8 mouse cellular contexts compared by ENCODE assay signal in the genomic region with DNA sequence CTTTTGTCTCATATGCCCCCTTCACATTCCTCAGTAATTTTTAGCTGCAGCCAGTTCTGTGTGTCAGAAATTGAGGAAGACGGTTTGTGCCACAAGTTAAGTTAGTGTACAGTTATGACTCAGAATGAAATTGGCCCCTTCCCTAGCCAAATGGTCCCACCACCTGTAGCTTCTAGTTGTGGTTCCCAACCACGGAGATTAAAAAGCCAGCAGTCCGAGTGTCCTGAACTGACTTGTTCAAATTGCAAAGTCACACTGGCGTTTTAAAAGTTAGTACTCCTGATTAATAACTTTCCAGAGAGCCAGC. TPM values are rescaled to one million over a fixed set of nuclear protein-coding genes. Genes with fewer than 3 reads are reported as not detected.
DNase-seq lines count a peak whose midpoint lies in the region; ATAC-seq and TF ChIP-seq lines count a peak whose summit lies in the region.

No protein-coding gene starts in this region.

- peak overlapping the region; percentile 100 for H3K27ac ChIP-seq in layer of hippocampus, adult 2 months
- H3K27ac ChIP-seq in hindbrain, embryonic 13.5 days = peak overlapping the region; percentile 98
- H3K27ac ChIP-seq in macrophage = peak overlapping the region; percentile 81

- no peak for TF ChIP-seq CTCF in layer of hippocampus, adult 2 months (conservative IDR thresholded peaks at IDR 0.05)

- peaks cover 16% of the 10 kb centered on the region for H3K36me3 ChIP-seq in hindbrain, embryonic 13.5 days
- H3K36me3 ChIP-seq in macrophage (ENCODE audit: inconsistent target) = peaks cover 5% of the 10 kb centered on the region; the same call in 1 of the 2 replicates

- H3K9me3 ChIP-seq in hindbrain, embryonic 13.5 days = no peaks in the 10 kb centered on the region

- peaks cover 18% of the 10 kb centered on the region for H3K4me1 ChIP-seq in hindbrain, embryonic 13.5 days (replicated peaks)

- peak overlapping the region; percentile 96 for H3K9ac ChIP-seq in hindbrain, embryonic 13.5 days

- peak overlapping the region; percentile 83 for H3K4me2 ChIP-seq in hindbrain, embryonic 13.5 days

- H3K79me2 ChIP-seq in macrophage (ENCODE audit: inconsistent target) = peaks cover 41% of the 10 kb centered on the region; the same call in 1 of the 2 replicates

- WGBS in hindbrain, embryonic 13.5 days = 19% methylated on average over 4 of the region's 4 CpGs
- 0% methylated on average over 4 of the region's 4 CpGs for WGBS in macrophage (ENCODE audit: missing documents)

- peak overlapping the region; percentile 96 for H3K4me3 ChIP-seq in layer of hippocampus, adult 2 months
- H3K4me3 ChIP-seq in hindbrain, embryonic 13.5 days = peak overlapping the region; percentile 89
- H3K4me3 ChIP-seq in macrophage (ENCODE audit: inconsistent target) = peak overlapping the region; percentile 96

- no peaks in the 10 kb centered on the region for H3K27me3 ChIP-seq in hindbrain, embryonic 13.5 days

- intact Hi-C loops in left cerebral cortex, postnatal 4 days (cut with DNase I) = no loop called here

- no peak for DNase-seq in layer of hippocampus, adult 2 months (ENCODE audit: low spot score in 2 of 2)
- DNase-seq in layer of hippocampus, adult 9-10 months (ENCODE audit: low spot score) = no peak
- peak; percentile 10 to 25 for DNase-seq in cerebellum, postnatal 14 days
- no peak for DNase-seq in urinary bladder, postnatal 14 days (ENCODE audit: low spot score)
- no peak for DNase-seq in left cerebral cortex, postnatal 4 days
- no peak for DNase-seq in spleen, adult 12 weeks (ENCODE audit: low spot score)

- ATAC-seq in hindbrain, embryonic 13.5 days (ENCODE audit: low FRiP score) = no peak

RNA-seq across cellular contexts. Expression of gene Phkb, which starts 0.7 kb away (rescaled TPM):
- total RNA-seq in layer of hippocampus, adult 2 months (2021) = 10 to 100 TPM; 40.1 to 44.0 TPM
- polyA plus RNA-seq in hindbrain, embryonic 13.5 days (2015; fragmentation: Nextera tagmentation; extraction: Ambion mirVana) = 41.0 and 42.2 TPM in 2 replicates
- total RNA-seq in macrophage (2018; cell fraction: chromatin; rRNA removed) = 100 to 1,000 TPM in 11 of 26 experiments, 10 to 100 TPM in 15; 10.6 to 125 (median 97.7) TPM
- total RNA-seq in macrophage (2018; cell fraction: cytosol; rRNA removed) = 10 to 100 TPM; 16.6 to 31.6 (median 25.8) TPM
- 10 to 100 TPM; 12.6 to 96.0 (median 58.1) TPM for total RNA-seq in macrophage (2018; cell fraction: nucleus; rRNA removed)
- polyA plus RNA-seq in macrophage (2018) = 24.2 to 26.7 TPM (median 24.8 TPM) in 3 replicates
- total RNA-seq in left cerebral cortex, postnatal 4 days (2021) = 10 to 100 TPM; 22.3 TPM

RNA-seq across cellular contexts. Expression of gene Itfg1, which starts 0.7 kb away (rescaled TPM):
- total RNA-seq in layer of hippocampus, adult 2 months (2021) = 100 to 1,000 TPM; 152 to 156 TPM
- 161 and 163 TPM in 2 replicates for polyA plus RNA-seq in hindbrain, embryonic 13.5 days (2015; fragmentation: Nextera tagmentation; extraction: Ambion mirVana)
- total RNA-seq in macrophage (2018; cell fraction: chromatin; rRNA removed) = 10 to 100 TPM; 12.8 to 61.7 (median 44.2) TPM
- total RNA-seq in macrophage (2018; cell fraction: cytosol; rRNA removed) = 10 to 100 TPM; 30.7 to 71.5 (median 44.5) TPM
- total RNA-seq in macrophage (2018; cell fraction: nucleus; rRNA removed) = 10 to 100 TPM; 28.8 to 92.8 (median 53.6) TPM
- polyA plus RNA-seq in macrophage (2018) = 53.7 to 73.3 TPM (median 58.4 TPM) in 3 replicates
- total RNA-seq in left cerebral cortex, postnatal 4 days (2021) = 100 to 1,000 TPM; 168 to 178 TPM

Comparison
In these comparisons a context has a peak if more than half of its experiments do, and no peak if none do; other contexts are left out.
1. DNase-seq: peak in cerebellum, postnatal 14 days (2 of 2); none in layer of hippocampus, adult 2 months (0 of 2), layer of hippocampus, adult 9-10 months (single experiment), urinary bladder, postnatal 14 days (single experiment), left cerebral cortex, postnatal 4 days (single experiment) and spleen, adult 12 weeks (single experiment).
2. Peak in every context shown above with its lines, with median percentiles within 50 percentile points of each other: H3K27ac ChIP-seq and H3K4me3 ChIP-seq.